Mouse (Mus musculus): ENCODE measurements around the gene Shh. TPM values are rescaled to one million over a fixed set of nuclear protein-coding genes. Genes with fewer than 3 reads are reported as not detected.

Gene Shh
- total and polyA plus RNA-seq, 3 experiments = not detected

DNA sequence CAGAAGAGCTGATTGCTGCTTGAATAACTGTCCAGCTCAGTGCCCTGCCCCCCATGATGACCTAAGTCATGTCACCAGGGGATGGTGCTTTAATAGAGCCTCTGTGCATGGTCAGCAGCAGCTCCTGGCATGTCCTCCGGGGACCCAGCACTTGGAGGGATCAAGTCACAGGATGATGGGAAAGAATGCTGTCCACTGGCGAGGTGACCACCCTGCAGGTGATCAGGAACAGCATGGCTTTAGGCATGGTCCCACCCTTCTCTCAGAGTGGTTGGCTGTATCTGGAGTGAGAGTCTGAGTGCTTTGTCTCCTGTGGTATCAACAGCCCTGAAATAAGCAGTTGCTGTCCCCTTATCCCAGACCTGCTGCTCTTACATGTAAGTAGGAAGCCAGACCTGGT lies 14.7 kb upstream of the Shh start:
- Histone ChIP-seq H3K9ac (ENCODE audit: insufficient read depth, low read depth) (no peak overlapping the region), H3K4me2 (ENCODE audit: insufficient read depth, low read depth, poor library complexity, severe bottlenecking) (no peak overlapping the region), H3K79me2 (replicated peaks; ENCODE audit: control insufficient read depth, extremely low read depth, insufficient read depth, poor library complexity, severe bottlenecking) (no peaks in the 10 kb centered on the region), H3K4me3 (replicated peaks in 1 of 3; ENCODE audit: low read depth in 2 of 3, low read length in 2 of 3, poor library complexity in 1 of 3) (no peak overlapping the region), H3K27ac (ENCODE audit: insufficient read depth, low read depth) (no peak overlapping the region), H3K36me3 (replicated peaks in 1 of 2; ENCODE audit: control insufficient read depth in 1 of 2, insufficient read depth in 1 of 2, low read length in 1 of 2) (no peaks in the 10 kb centered on the region), H3K9me3 (replicated peaks; ENCODE audit: low read length) (no peaks in the 10 kb centered on the region), H3K27me3 (replicated peaks) (peaks cover 10% of the 10 kb centered on the region), H3K4me1 (ENCODE audit: control insufficient read depth in 1 of 2, insufficient read depth in 2 of 2) (peaks cover 0 to 3% of the 10 kb centered on the region in 2 experiments; a peak in 1 of 4 replicates)
- DNase-seq (ENCODE audit: extremely low read depth) = no peak
- no peak for TF ChIP-seq ZNF384 (IDR thresholded peaks at IDR 0.05; ENCODE audit: low read depth, low read length)
- TF ChIP-seq ZC3H11A (IDR thresholded peaks at IDR 0.05; ENCODE audit: low read depth, low read length) = no peak
- TF ChIP-seq IRF4 (IDR thresholded peaks at IDR 0.05; ENCODE audit: low read depth, low read length) = no peak
- no peak for TF ChIP-seq TCF12 (IDR thresholded peaks at IDR 0.05; ENCODE audit: low read depth, low read length)
- no peak for TF ChIP-seq CTCF (conservative IDR thresholded peaks at IDR 0.05 in 1 of 2, IDR thresholded peaks at IDR 0.05 in 1 of 2; ENCODE audit: low read depth in 2 of 2, low read length in 2 of 2)
- TF ChIP-seq POLR2AphosphoS2 (IDR thresholded peaks at IDR 0.05; ENCODE audit: low read depth, low read length) = no peak
- TF ChIP-seq MAX (IDR thresholded peaks at IDR 0.05; ENCODE audit: low read length) = no peak
- no peak for TF ChIP-seq ETS1 (conservative IDR thresholded peaks at IDR 0.05; ENCODE audit: low read depth, low read length)
- no peak for TF ChIP-seq JUND (conservative IDR thresholded peaks at IDR 0.05; ENCODE audit: low read depth, low read length)
- no peak for TF ChIP-seq MYC (IDR thresholded peaks at IDR 0.05; ENCODE audit: low read depth, low read length)
- TF ChIP-seq RCOR1 (conservative IDR thresholded peaks at IDR 0.05; ENCODE audit: low read depth, low read length) = no peak
- TF ChIP-seq GABPA (IDR thresholded peaks at IDR 0.05; ENCODE audit: insufficient replicate concordance, low read depth, low read length) = no peak
- TF ChIP-seq USF1 (IDR thresholded peaks at IDR 0.05; ENCODE audit: low read depth, low read length) = no peak
- no peak for TF ChIP-seq POLR2A (IDR thresholded peaks at IDR 0.05; ENCODE audit: low read depth, low read length)
- no peak for TF ChIP-seq SIN3A (IDR thresholded peaks at IDR 0.05; ENCODE audit: low read length)
- no peak for TF ChIP-seq ZKSCAN1 (IDR thresholded peaks at IDR 0.05; ENCODE audit: borderline replicate concordance, low read depth, low read length)
- TF ChIP-seq SMC3 (IDR thresholded peaks at IDR 0.05; ENCODE audit: low read depth, low read length) = no peak
- TF ChIP-seq UBTF (IDR thresholded peaks at IDR 0.05; ENCODE audit: low read depth, low read length) = no peak
- no peak for TF ChIP-seq EP300 (IDR thresholded peaks at IDR 0.05; ENCODE audit: low read length)
- no peak for TF ChIP-seq MAFK (IDR thresholded peaks at IDR 0.05; ENCODE audit: insufficient replicate concordance, low read length)
- in situ Hi-C loops (cut with MboI; ENCODE audit: low pct_ligation_motif_present, low pct_unique_long_range_greater_than_20kb, low sequenced_read_pairs) = no loop called here
- dilution Hi-C loops (cut with MboI; ENCODE audit: extremely low pct_ligation_motif_present, extremely low pct_unique_long_range_greater_than_20kb, low sequenced_read_pairs) = no loop called here

DNA sequence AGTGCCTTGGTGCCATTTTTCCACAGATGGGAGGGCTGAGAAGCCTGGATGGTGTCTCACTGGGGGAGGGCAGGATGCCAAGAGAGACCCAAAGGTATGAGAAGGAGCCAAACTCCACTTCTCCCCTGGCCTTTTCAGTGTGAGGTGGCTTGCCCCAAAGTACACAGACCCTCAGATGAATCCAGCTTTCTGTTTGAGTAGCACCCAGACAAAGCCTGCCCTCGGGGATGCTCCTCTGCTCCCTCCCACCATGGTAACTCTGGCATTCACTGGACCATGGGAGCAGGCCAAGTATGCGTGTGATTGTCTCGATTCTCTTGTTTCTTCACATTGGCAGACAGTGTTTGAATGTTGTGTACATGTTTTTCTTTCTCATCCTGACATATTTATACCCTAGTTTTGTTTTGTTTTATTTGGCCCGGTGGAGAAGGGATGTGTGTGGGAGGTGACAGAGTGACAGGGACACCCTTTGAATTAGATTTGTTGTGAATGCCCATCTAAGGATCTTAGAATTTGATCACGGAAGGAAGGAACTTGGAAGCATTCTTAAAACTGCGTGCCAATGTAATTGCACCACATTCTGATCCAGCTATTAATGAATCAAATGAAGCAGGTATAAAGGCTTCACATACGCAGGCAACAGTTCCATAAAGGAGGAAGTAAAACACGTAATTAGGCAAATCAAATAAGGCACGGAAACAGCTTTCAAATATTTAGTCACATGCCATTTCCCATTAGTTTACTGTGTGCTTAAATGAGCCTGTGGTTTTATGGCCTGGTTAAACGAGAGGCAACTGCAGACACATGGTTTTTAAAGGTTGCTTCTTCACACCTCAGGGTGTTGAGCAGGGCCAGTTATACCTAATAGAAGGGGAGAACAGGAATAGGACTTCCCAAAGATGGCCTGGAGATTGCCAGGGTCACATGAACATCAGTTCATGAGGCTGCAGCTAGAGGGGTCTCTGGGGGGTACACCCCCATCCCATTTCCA lies 9.6 kb upstream of the Shh start:
- TF ChIP-seq ELF1 (IDR thresholded peaks at IDR 0.05; ENCODE audit: low read depth, low read length) = no peak
- TF ChIP-seq ZKSCAN1 (IDR thresholded peaks at IDR 0.05; ENCODE audit: borderline replicate concordance, low read depth, low read length) = no peak
- TF ChIP-seq PAX5 (IDR thresholded peaks at IDR 0.05; ENCODE audit: low read length) = no peak
- no peak for TF ChIP-seq CHD2 (IDR thresholded peaks at IDR 0.05; ENCODE audit: low read length)
- TF ChIP-seq JUN (IDR thresholded peaks at IDR 0.05; ENCODE audit: insufficient read depth, low read depth, low read length) = no peak
- TF ChIP-seq MAFK (IDR thresholded peaks at IDR 0.05; ENCODE audit: insufficient replicate concordance, low read length) = no peak
- no peak for TF ChIP-seq IRF4 (IDR thresholded peaks at IDR 0.05; ENCODE audit: low read depth, low read length)
- TF ChIP-seq EP300 (IDR thresholded peaks at IDR 0.05; ENCODE audit: low read length) = no peak
- no peak for TF ChIP-seq SMC3 (IDR thresholded peaks at IDR 0.05; ENCODE audit: low read depth, low read length)
- no peak for TF ChIP-seq CHD1 (IDR thresholded peaks at IDR 0.05; ENCODE audit: low read depth, low read length)
- TF ChIP-seq POLR2AphosphoS2 (IDR thresholded peaks at IDR 0.05; ENCODE audit: low read depth, low read length) = no peak
- no peak for TF ChIP-seq MEF2A (IDR thresholded peaks at IDR 0.05; ENCODE audit: borderline replicate concordance, low read depth, low read length)
- no peak for TF ChIP-seq UBTF (IDR thresholded peaks at IDR 0.05; ENCODE audit: low read depth, low read length)
- TF ChIP-seq POLR2A (IDR thresholded peaks at IDR 0.05; ENCODE audit: low read depth, low read length) = no peak
- no peak for TF ChIP-seq ZMIZ1 (IDR thresholded peaks at IDR 0.05; ENCODE audit: low read depth, low read length)
- no peak for TF ChIP-seq ETS1 (conservative IDR thresholded peaks at IDR 0.05; ENCODE audit: low read depth, low read length)
- TF ChIP-seq ZNF384 (IDR thresholded peaks at IDR 0.05; ENCODE audit: low read depth, low read length) = no peak
- TF ChIP-seq GABPA (IDR thresholded peaks at IDR 0.05; ENCODE audit: insufficient replicate concordance, low read depth, low read length) = no peak
- TF ChIP-seq NELFE (IDR thresholded peaks at IDR 0.05; ENCODE audit: low read depth, low read length) = no peak
- no peak for TF ChIP-seq CTCF (conservative IDR thresholded peaks at IDR 0.05 in 1 of 2, IDR thresholded peaks at IDR 0.05 in 1 of 2; ENCODE audit: low read depth in 2 of 2, low read length in 2 of 2)
- in situ Hi-C loops (cut with MboI; ENCODE audit: low pct_ligation_motif_present, low pct_unique_long_range_greater_than_20kb, low sequenced_read_pairs) = no loop called here
- no peaks in the 10 kb centered on the region for H3K36me3 ChIP-seq (replicated peaks in 1 of 2; ENCODE audit: control insufficient read depth in 1 of 2, insufficient read depth in 1 of 2, low read length in 1 of 2)
- H3K4me2 ChIP-seq (ENCODE audit: insufficient read depth, low read depth, poor library complexity, severe bottlenecking) = no peak overlapping the region
- H3K9ac ChIP-seq (ENCODE audit: insufficient read depth, low read depth) = no peak overlapping the region
- peaks cover 0 to 3% of the 10 kb centered on the region in 2 experiments; a peak in 1 of 4 replicates for H3K4me1 ChIP-seq (ENCODE audit: control insufficient read depth in 1 of 2, insufficient read depth in 2 of 2)
- H3K27me3 ChIP-seq (replicated peaks) = peaks cover 12% of the 10 kb centered on the region
- H3K27ac ChIP-seq (ENCODE audit: insufficient read depth, low read depth) = no peak overlapping the region
- no peaks in the 10 kb centered on the region for H3K79me2 ChIP-seq (replicated peaks; ENCODE audit: control insufficient read depth, extremely low read depth, insufficient read depth, poor library complexity, severe bottlenecking)
- dilution Hi-C loops (cut with MboI; ENCODE audit: extremely low pct_ligation_motif_present, extremely low pct_unique_long_range_greater_than_20kb, low sequenced_read_pairs) = no loop called here
- H3K9me3 ChIP-seq (replicated peaks; ENCODE audit: low read length) = no peaks in the 10 kb centered on the region
- no peak for DNase-seq (ENCODE audit: extremely low read depth)
- no peak overlapping the region for H3K4me3 ChIP-seq (replicated peaks in 1 of 3; ENCODE audit: low read depth in 2 of 3, low read length in 2 of 3, poor library complexity in 1 of 3)

Measured in CH12.LX (cell line).